Mouse (Mus musculus) neural tube, embryonic 14.5 days (tissue): ENCODE data around the gene Map2k2. TPM values are rescaled to one million over a fixed set of nuclear protein-coding genes. Genes with fewer than 3 reads are reported as not detected.
"Not testable (repeated sequence)": the region's sequence is repeated elsewhere in the genome, so short reads cannot be mapped to it uniquely, and the experiment has no call there.

ENCODE experiments used
- ATAC-seq: fragments of 200-750 bp; cut with Nextera tagmentation; 2 replicates; pipeline ENCODE4 v1.8.0; 2017; ENCODE audit warnings: low read depth, mild to moderate bottlenecking, moderate TSS enrichment, moderate library complexity
- H3K27ac ChIP-seq: fragments of 300-500 bp; sonication (generic); 2 replicates; pipeline ENCODE4 v1.5.1; 2014; ENCODE audit warnings: low read depth, mild to moderate bottlenecking, control low read depth, low read length, moderate library complexity, mixed read lengths
- H3K27me3 ChIP-seq: fragments of 300-500 bp; sonication (generic); 2 replicates; pipeline ENCODE4 v1.6.1; 2014; ENCODE audit warnings: low read length; ENCODE audit not compliant: control insufficient read depth, insufficient read depth
- H3K36me3 ChIP-seq: fragments of 300-500 bp; sonication (generic); 2 replicates; pipeline ENCODE4 v1.6.1; 2014; ENCODE audit warnings: low read length, mixed read lengths; ENCODE audit not compliant: control insufficient read depth, insufficient read depth
- H3K4me1 ChIP-seq: fragments of 300-500 bp; sonication (generic); 2 replicates; pipeline ENCODE4 v1.6.1; 2014; ENCODE audit warnings: low read length; ENCODE audit not compliant: control insufficient read depth, insufficient read depth
- H3K4me2 ChIP-seq: fragments of 300-500 bp; sonication (generic); 2 replicates; pipeline ENCODE4 v1.6.1; 2014; ENCODE audit warnings: mild to moderate bottlenecking, low read depth, low read length, control low read depth
- H3K4me3 ChIP-seq: fragments of 300-500 bp; sonication (generic); 2 replicates; pipeline ENCODE4 v1.5.1; 2014; ENCODE audit warnings: low read depth, low read length, control low read depth, mixed read lengths
- H3K9ac ChIP-seq: fragments of 300-500 bp; sonication (generic); replicated peaks from 2 replicates; pipeline ENCODE4 v1.6.1; 2014; ENCODE audit warnings: low read depth, mild to moderate bottlenecking, control low read depth, low read length, mixed read lengths
- H3K9me3 ChIP-seq: fragments of 300-500 bp; sonication (generic); 2 replicates; pipeline ENCODE4 v1.6.1; 2016; ENCODE audit warnings: low read length; ENCODE audit not compliant: control insufficient read depth
- WGBS: fragments of 180-500 bp; shearing (Covaris S2); extraction: QIAGEN DNeasy Blood & Tissue Kit; methylation state at CpG from one replicate; pipeline ENCODE4 v1.1.7; 2014; 5-methylcytosine and 5-hydroxymethylcytosine counted together
- polyA plus RNA-seq: library from polyadenylated mRNA; unstranded; fragments of >200 nt; fragmentation: Nextera tagmentation; extraction: Ambion mirVana; gene quantifications from 2 replicates; pipeline ENCODE4 v1.2.1, GENCODE M21; 2014

The Map2k2 gene
- polyA plus RNA-seq, result 219 and 228 TPM in 2 replicates

DNA sequence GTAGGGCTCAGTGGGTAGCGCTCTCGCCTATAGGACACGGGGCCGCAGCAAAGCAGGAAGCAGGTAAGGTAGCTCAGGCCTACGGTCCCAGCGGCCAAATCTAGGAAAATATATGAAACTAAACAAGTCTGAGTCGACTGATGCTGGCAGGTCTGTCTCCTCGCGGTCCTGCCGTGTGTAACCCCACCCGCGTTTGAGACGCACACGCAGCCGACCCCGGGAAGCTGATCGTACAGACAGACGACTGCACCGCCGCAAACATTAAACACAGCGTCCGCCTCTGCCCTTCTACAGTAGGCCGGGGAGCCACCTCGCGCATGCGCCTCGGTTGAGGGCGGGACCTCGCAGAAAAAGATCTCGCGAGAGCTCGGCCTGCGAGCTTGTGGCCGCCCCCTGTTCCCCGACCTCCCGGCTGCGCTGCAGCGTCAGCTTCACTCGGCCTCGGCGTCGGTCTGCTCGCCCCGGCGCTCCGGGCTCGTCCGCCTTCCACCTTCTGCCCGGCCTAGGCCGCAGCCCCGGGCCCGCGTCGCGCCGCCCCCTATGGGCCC, at the start of gene Map2k2:
Map2k2 (plus strand) TSS at position 351 of the 548 bp plus-strand sequence.
- Histone ChIP-seq H3K4me2 (peak within 1 kb of the TSS; percentile 77), H3K27ac (peak within 1 kb of the TSS; percentile 97), H3K9me3 (no peaks in the 10 kb centered on the region), H3K9ac (peak within 1 kb of the TSS; percentile 99), H3K4me1 (peaks cover 11% of the 10 kb centered on the region), H3K4me3 (peak within 1 kb of the TSS; percentile 70), H3K27me3 (no peaks in the 10 kb centered on the region), H3K36me3 (peaks cover 23% of the 10 kb centered on the region)
- ATAC-seq, result peak; percentile 96
- WGBS, result 0% methylated on average over 56 of the region's 56 CpGs

DNA sequence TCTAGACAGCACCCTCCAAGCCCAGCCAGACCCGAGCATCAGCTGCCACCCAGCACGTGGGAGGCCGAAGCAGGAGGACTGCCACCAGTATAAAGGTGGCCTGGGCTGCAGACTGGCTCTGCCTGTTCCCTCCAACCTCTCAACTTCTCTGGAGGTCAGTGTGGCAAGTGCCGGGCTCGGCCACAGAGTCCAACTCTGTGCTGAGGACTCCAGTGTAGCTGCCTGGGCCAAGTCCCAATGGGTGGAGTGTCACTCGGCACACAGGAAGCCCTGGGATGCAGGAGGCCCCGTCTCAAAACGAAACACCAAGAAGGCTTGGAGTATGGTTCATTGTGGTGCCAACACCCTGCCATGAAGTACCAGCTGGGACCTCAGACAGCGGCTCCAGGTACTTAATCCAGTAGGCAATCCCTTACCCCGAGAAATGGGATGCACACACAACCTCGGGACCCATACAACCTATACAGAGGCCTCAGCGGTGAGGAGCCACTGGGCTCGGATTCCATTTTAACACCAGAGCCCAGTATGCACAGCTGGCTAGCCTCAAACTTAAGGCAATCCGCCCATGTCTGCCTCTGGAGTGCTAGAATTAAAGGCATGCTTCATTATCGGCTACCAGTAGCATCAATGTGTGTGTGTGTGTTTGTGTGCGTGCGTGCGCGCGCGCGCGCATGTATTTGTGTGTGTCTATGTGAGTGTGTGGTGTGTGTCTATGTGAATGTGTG, 48.1 kb upstream of the Map2k2 start:
- H3K9me3 ChIP-seq, result no peaks in the 10 kb centered on the region
- no peaks in the 10 kb centered on the region for H3K36me3 ChIP-seq
- H3K9ac ChIP-seq, result no peak overlapping the region
- no peaks in the 10 kb centered on the region for H3K27me3 ChIP-seq
- H3K4me2 ChIP-seq, result no peak overlapping the region
- no peak overlapping the region for H3K27ac ChIP-seq
- no peak overlapping the region for H3K4me3 ChIP-seq
- no peak for ATAC-seq
- peaks cover 18% of the 10 kb centered on the region for H3K4me1 ChIP-seq
- WGBS, result 93% methylated on average over 23 of the region's 23 CpGs

DNA sequence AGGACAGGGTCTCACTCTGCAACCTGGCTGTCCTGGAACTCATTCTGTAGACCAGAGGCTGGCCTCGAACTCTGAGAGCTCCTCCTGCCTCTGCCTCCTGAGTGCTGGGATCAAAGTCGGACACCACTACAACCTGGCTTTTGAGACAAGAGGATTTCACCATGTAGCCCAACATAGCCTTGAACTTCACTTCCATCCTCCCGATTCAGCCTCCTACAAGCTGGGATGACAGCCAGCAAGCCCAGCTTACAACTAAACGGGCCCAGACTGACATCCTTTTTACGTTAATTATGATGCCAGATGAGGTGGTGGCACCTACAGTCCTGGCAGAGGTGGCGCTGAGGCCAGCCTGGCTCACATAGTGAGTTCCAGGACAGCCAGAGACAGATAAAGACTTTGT, 46.8 kb upstream of the Map2k2 start:
- peak overlapping the region; percentile 96 for H3K4me2 ChIP-seq
- no peak overlapping the region for H3K27ac ChIP-seq
- peaks cover 18% of the 10 kb centered on the region for H3K4me1 ChIP-seq
- no peaks in the 10 kb centered on the region for H3K36me3 ChIP-seq
- WGBS, result 93% methylated on average over 6 of the region's 6 CpGs
- no peaks in the 10 kb centered on the region for H3K9me3 ChIP-seq
- no peak for ATAC-seq
- no peaks in the 10 kb centered on the region for H3K27me3 ChIP-seq
- H3K4me3 ChIP-seq, result peak overlapping the region; percentile 72
- H3K9ac ChIP-seq, result 0 out of 2 replicates have a peak overlapping the region, but pooled peaks have one; percentile 73

DNA sequence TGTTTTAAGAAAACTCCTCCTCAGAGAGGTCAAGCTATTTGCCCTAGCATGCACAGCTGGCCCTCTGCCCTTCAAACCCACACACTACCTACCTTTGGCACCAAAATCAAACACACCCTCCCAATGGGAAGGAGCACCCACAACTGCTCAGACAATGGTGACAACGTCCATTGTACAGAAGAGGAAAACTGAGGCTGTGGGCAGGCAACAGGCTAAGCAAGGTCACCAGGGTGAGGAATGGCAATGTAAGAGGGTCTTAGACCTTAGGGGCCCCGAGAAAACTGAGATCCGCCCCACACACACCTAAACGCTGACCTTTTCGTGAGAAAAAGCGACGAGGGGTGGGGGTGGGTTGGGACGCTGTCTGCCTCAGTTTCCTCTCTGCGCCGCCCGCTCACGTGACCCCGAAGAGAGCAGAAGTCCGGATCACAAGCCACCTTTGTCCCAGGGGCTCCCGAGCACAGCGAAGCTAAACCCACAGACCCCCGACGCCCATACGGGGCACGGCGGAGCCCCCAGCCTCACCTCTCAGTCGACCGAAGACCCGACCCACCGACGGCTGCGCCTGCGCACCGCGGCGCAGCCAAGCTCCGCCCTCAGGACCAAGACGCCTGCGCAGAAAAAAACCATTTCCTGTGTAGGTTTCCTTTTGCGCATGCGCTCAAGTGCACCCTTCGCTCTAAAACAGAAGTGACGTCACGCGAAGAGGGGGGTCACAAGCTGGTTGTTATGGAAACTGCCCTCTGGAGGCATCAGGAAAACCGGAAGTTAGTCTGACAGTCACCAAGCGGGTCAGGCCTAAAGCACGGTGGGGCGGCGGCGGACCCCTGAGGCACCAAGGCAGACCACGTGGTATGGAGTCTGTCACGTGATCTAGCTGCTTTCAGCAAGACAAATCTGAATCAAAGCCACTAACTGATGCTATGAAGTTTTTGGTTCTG, 45.8 kb upstream of the Map2k2 start, which contains the start of gene Sgta:
Sgta (minus strand) TSS at position 579 of the 941 bp plus-strand sequence.
- H3K9ac ChIP-seq, result peak within 1 kb of the TSS; percentile 73
- peak; percentile 90 for ATAC-seq
- H3K27ac ChIP-seq, result peak within 1 kb of the TSS; percentile 28; the same call in 1 of the 2 replicates
- peak within 1 kb of the TSS; percentile 96 for H3K4me2 ChIP-seq
- peaks cover 18% of the 10 kb centered on the region for H3K4me1 ChIP-seq
- no peaks in the 10 kb centered on the region for H3K9me3 ChIP-seq
- WGBS, result under 1% methylated on average over 47 of the region's 48 CpGs
- no peaks in the 10 kb centered on the region for H3K36me3 ChIP-seq
- no peaks in the 10 kb centered on the region for H3K27me3 ChIP-seq
- H3K4me3 ChIP-seq, result peak within 1 kb of the TSS; percentile 72

DNA sequence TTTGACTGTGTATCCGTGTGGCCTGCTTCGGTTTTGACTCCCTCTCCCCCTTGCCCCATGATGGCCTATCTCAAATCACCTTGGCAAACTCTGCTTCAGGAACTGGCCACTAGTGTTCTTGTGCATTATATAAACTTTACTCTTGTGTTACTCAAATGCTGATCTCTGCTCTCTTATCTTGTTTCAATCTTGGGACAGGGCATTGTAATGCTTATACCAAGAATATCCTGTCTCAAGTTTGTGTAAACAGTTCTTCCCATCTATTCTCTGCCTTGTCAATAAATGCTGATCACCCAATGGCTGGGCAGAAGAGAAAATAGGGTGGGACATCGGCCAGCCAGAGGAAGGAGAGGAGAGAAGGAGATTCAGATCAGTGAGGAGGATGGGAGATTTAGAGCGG, 43.0 kb upstream of the Map2k2 start:
- no peak for ATAC-seq
- 62% methylated on average over 4 of the region's 4 CpGs for WGBS

DNA sequence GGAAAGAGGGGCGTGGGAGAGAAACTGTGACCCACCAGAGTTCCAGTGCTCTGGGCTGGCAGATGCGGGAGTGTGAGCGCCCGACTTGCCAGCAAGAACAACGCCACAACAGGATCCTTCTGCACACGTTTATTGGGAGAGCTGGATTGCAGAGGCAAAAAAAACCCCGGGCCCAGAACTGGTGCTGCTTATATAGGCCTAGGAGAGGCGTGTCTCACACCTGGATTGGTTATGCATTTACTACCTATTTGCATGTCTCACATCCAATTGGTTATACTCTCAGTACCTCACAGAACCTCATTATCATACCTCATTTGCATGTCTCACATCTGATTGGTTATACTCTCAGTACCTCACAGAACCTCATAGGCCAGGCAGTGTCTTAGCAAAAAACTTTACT, 41.2 kb upstream of the Map2k2 start:
- not testable (repeated sequence) for H3K27ac ChIP-seq, H3K4me2 ChIP-seq, H3K4me3 ChIP-seq, H3K36me3 ChIP-seq, H3K9ac ChIP-seq, H3K4me1 ChIP-seq, H3K9me3 ChIP-seq, H3K27me3 ChIP-seq, ATAC-seq
- WGBS, result 92% methylated on average over 8 of the region's 8 CpGs

More for the DNA sequence above, 43.0 kb upstream of the Map2k2 start:
- H3K4me1 ChIP-seq, result peaks cover 16% of the 10 kb centered on the region
- no peak overlapping the region for H3K27ac ChIP-seq
- H3K4me3 ChIP-seq, result no peak overlapping the region
- H3K9ac ChIP-seq, result no peak overlapping the region
- H3K36me3 ChIP-seq, result no peaks in the 10 kb centered on the region
- no peaks in the 10 kb centered on the region for H3K27me3 ChIP-seq
- no peak overlapping the region for H3K4me2 ChIP-seq
- H3K9me3 ChIP-seq, result no peaks in the 10 kb centered on the region

DNA sequence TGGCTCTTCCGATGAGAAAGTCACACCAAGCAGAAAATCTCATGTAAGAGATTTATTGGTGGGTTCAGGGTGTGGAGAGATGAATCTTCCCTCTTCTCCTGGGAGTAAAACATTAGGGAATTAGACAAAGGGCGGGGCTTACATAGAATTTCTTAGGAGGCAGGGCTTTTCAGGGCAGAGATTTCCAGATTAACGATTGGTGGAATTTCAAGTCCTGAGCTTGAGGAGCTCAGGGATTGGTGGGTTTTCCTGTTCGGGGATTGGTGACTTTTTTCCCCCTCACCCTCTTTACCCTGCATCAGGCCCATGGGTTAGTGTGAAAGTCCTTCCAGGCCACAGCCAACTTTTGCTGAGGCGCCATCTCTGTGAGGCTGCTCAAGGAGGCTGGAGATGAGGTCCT, 37.0 kb upstream of the Map2k2 start:
- no peak for ATAC-seq
- Histone ChIP-seq H3K36me3 (peaks cover 6% of the 10 kb centered on the region; the same call in 1 of the 2 replicates), H3K4me3 (no peak overlapping the region), H3K27ac (no peak overlapping the region), H3K9me3 (no peaks in the 10 kb centered on the region), H3K4me2 (no peak overlapping the region), H3K4me1 (peaks cover 13% of the 10 kb centered on the region), H3K9ac (no peak overlapping the region), H3K27me3 (no peaks in the 10 kb centered on the region)
- WGBS, result 77% methylated on average over 5 of the region's 5 CpGs

DNA sequence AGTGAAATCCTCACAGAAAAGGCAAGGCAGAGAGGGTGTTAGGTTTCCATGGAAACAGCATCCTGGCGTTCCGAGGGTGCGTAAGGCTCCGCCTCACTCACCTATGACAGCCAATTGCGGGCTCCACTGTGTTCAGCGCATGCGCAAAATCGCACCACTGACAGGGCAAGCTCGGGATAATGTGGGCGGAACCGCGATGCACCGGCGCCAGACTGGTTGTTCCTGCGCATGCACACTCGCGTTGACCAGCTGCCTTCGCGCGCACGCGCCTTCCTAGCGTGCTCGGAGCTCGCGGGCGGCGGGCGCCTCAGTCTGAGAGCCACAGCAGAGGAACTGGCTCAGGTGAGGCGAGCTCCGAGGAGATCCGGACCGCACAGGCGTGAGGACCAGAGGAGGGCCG, 35.9 kb upstream of the Map2k2 start, which contains the start of gene Thop1:
Thop1 (plus strand) TSS at position 200 of the 400 bp plus-strand sequence.
- no peaks in the 10 kb centered on the region for H3K27me3 ChIP-seq
- H3K4me2 ChIP-seq, result peak within 1 kb of the TSS; percentile 79
- peaks cover 13% of the 10 kb centered on the region for H3K4me1 ChIP-seq
- peak within 1 kb of the TSS; percentile 76 for H3K27ac ChIP-seq
- peak within 1 kb of the TSS; percentile 71 for H3K9ac ChIP-seq
- peak; percentile 96 for ATAC-seq
- H3K9me3 ChIP-seq, result no peaks in the 10 kb centered on the region
- H3K36me3 ChIP-seq, result peaks cover 11% of the 10 kb centered on the region; the same call in 1 of the 2 replicates
- WGBS, result under 1% methylated on average over 35 of the region's 35 CpGs
- H3K4me3 ChIP-seq, result peak within 1 kb of the TSS; percentile 69
